Comparison of ENCODE assay signal across 4 mouse cellular contexts in the genomic region with DNA sequence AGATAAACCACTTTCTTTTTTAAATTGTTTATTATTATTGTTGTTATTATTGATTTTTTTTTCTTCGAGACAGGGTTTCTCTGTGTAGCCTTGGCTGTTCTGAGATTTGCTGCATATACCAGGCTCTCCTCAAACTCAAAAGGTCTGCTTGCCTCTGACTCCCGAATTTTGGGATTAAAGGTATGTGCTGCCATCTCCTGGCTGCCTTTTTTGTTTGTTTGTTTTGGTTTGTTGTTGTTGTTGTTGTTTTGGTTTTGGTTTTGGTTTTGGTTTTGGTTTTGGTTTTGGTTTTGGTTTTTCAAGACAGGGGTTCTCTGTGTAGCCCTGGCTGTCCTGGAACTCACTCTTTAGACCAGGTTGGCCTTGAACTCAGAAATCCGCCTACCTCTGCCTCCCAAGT. TPM values are rescaled to one million over a fixed set of nuclear protein-coding genes. Genes with fewer than 3 reads are reported as not detected.
DNase-seq lines count a peak whose midpoint lies in the region; ATAC-seq and TF ChIP-seq lines count a peak whose summit lies in the region.
"Not testable (repeated sequence)": the region's sequence is repeated elsewhere in the genome, so short reads cannot be mapped to it uniquely, and the experiment has no call there.

No protein-coding gene starts in this region.

- H3K9me3 ChIP-seq in forebrain, postnatal 0 days (ENCODE audit: low read length); hindbrain, embryonic 14.5 days (ENCODE audit: control insufficient read depth, low read length); midbrain, postnatal 0 days (ENCODE audit: low read length): not testable (repeated sequence)

- not testable (repeated sequence) for H3K4me1 ChIP-seq in forebrain, postnatal 0 days (ENCODE audit: insufficient read depth); hindbrain, embryonic 14.5 days (replicated peaks; ENCODE audit: control insufficient read depth, insufficient read depth, low read length); midbrain, postnatal 0 days (ENCODE audit: insufficient read depth, low read length)

- ATAC-seq in forebrain, postnatal 0 days; hindbrain, embryonic 14.5 days (ENCODE audit: low FRiP score); midbrain, postnatal 0 days (ENCODE audit: low FRiP score): not testable (repeated sequence)

- 0 out of 2 replicates have a peak, but pooled peaks have one; percentile 23 for TF ChIP-seq CTCF in forebrain, postnatal 0 days (IDR thresholded peaks at IDR 0.05; ENCODE audit: low read depth)
- peak; percentile 61 for TF ChIP-seq CTCF in midbrain, postnatal 0 days (IDR thresholded peaks at IDR 0.05)

- H3K36me3 ChIP-seq in forebrain, postnatal 0 days (ENCODE audit: insufficient read depth); hindbrain, embryonic 14.5 days (replicated peaks; ENCODE audit: control insufficient read depth, insufficient read depth); midbrain, postnatal 0 days (ENCODE audit: insufficient read depth, low read length): not testable (repeated sequence)

- H3K27me3 ChIP-seq in forebrain, postnatal 0 days (ENCODE audit: insufficient read depth, low read length); hindbrain, embryonic 14.5 days (ENCODE audit: control insufficient read depth, insufficient read depth, low read length); midbrain, postnatal 0 days (ENCODE audit: insufficient read depth, low read length): not testable (repeated sequence)

- H3K4me3 ChIP-seq in forebrain, postnatal 0 days (ENCODE audit: low read depth, low read length); hindbrain, embryonic 14.5 days (replicated peaks; ENCODE audit: low read length); midbrain, postnatal 0 days (ENCODE audit: low read depth, low read length): not testable (repeated sequence)

- H3K9ac ChIP-seq in forebrain, postnatal 0 days; hindbrain, embryonic 14.5 days; midbrain, postnatal 0 days (replicated peaks; ENCODE audit: low read length, poor library complexity, severe bottlenecking): not testable (repeated sequence)

- not testable (repeated sequence) for H3K4me2 ChIP-seq in forebrain, postnatal 0 days (ENCODE audit: low read depth); hindbrain, embryonic 14.5 days (replicated peaks); midbrain, postnatal 0 days (ENCODE audit: low read depth, low read length, poor library complexity, severe bottlenecking)

- WGBS in forebrain, postnatal 0 days = 78% methylated on average over 3 of the region's 3 CpGs
- 81% methylated on average over 3 of the region's 3 CpGs for whole genome bisulfite sequencing in hindbrain, embryonic 14.5 days
- WGBS in midbrain, postnatal 0 days = 78% methylated on average over 3 of the region's 3 CpGs

- DNase-seq in forebrain, postnatal 0 days = not testable (repeated sequence)
- DNase-seq in hindbrain, embryonic 14.5 days (ENCODE audit: low spot score) = peak; percentile 37
- peak; percentile 21 for DNase-seq in induced T-regulatory cell, adult 2 months (ENCODE audit: low read depth)
- DNase-seq in midbrain, postnatal 0 days (ENCODE audit: low spot score) = peak; percentile 32

- not testable (repeated sequence) for H3K27ac ChIP-seq in forebrain, postnatal 0 days (ENCODE audit: low read depth, low read length); hindbrain, embryonic 14.5 days; midbrain, postnatal 0 days (ENCODE audit: low read depth, low read length)

RNA-seq across cellular contexts. Expression of a gene that starts 27.5 kb away (rescaled TPM):
- total RNA-seq in forebrain, postnatal 0 days (2014; rRNA removed) = 82.3 and 99.0 TPM in 2 replicates
- 141 and 146 TPM in 2 replicates for polyA plus RNA-seq in forebrain, postnatal 0 days (2015; fragmentation: Nextera tagmentation; extraction: Ambion mirVana)
- 145 and 157 TPM in 2 replicates for polyA plus RNA-seq in hindbrain, embryonic 14.5 days (2014; fragmentation: Nextera tagmentation; extraction: Ambion mirVana)
- total RNA-seq in midbrain, postnatal 0 days (2014; rRNA removed) = 68.2 and 90.0 TPM in 2 replicates
- 134 and 145 TPM in 2 replicates for polyA plus RNA-seq in midbrain, postnatal 0 days (2015; fragmentation: Nextera tagmentation; extraction: Ambion mirVana)
